In the genomic region with DNA sequence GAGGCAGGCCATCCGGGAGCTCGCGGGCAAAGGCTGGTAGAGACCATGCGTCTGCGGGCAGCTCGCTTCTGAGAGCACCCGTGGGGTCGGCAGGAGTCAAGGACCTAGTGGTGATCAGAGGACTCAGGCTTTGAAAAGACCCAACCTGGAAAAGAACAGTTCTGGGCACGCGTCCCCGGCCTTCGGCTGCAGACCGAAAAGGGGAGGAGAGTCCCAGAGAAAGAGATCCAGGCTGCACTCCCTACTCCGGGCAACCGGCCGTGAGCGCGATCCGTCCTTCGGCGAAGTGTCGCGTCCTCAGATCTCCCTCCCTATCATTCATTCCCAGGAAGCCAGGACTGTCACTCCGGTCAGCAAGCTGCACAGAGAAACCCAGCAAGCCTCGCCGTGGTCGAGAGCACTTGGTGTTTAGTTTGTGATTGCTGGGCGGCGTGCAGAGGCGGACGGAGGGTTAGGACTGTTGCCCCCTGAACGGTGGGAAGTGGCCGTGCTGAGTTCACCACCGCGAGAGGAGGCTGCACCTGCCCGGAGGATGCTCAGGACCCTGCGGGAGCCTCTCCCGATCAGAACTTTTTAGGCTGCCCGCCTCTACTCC, we compare ENCODE assay signal across 9 mouse cellular contexts. TPM values are rescaled to one million over a fixed set of nuclear protein-coding genes. Genes with fewer than 3 reads are reported as not detected.
DNase-seq lines count a peak whose midpoint lies in the region; ATAC-seq lines count a peak whose summit lies in the region.
"Had no signal": no experiment of that assay in that cellular context is flagged by ENCODE, and none has a peak within 500 bp of the region (broad histone marks: within the 10 kb centered on the region; RNA-seq: fewer than 3 reads in every experiment).

No protein-coding gene starts in this region.

- peaks cover 57% of the 10 kb centered on the region for H3K27me3 ChIP-seq in heart, embryonic 11.5 days (ENCODE audit: control insufficient read depth, insufficient read depth, low read length)
- peaks cover 35% of the 10 kb centered on the region for H3K27me3 ChIP-seq in embryonic facial prominence, embryonic 11.5 days (ENCODE audit: control insufficient read depth, insufficient read depth, low read length)
- peaks cover 83% of the 10 kb centered on the region for H3K27me3 ChIP-seq in liver, embryonic 12.5 days (replicated peaks)
- H3K27me3 ChIP-seq: CH12.LX had no signal

- no peak for ATAC-seq in heart, embryonic 11.5 days (replicated peaks; ENCODE audit: insufficient number of reproducible peaks, low FRiP score, low TSS enrichment)
- ATAC-seq in embryonic facial prominence, embryonic 11.5 days (replicated peaks; ENCODE audit: insufficient number of reproducible peaks, low FRiP score, low TSS enrichment, low read depth), result peak; percentile 49
- ATAC-seq in liver, embryonic 12.5 days, result no peak

- H3K27ac ChIP-seq in heart, embryonic 11.5 days (ENCODE audit: low read depth, low read length), result no peak overlapping the region
- no peak overlapping the region for H3K27ac ChIP-seq in embryonic facial prominence, embryonic 11.5 days (replicated peaks; ENCODE audit: low read depth, low read length)
- no peak overlapping the region for H3K27ac ChIP-seq in liver, embryonic 12.5 days

- H3K36me3 ChIP-seq in heart, embryonic 11.5 days (ENCODE audit: control insufficient read depth, insufficient read depth, low read length), result no peaks in the 10 kb centered on the region
- H3K36me3 ChIP-seq in embryonic facial prominence, embryonic 11.5 days (replicated peaks; ENCODE audit: control insufficient read depth, insufficient read depth, low read depth, low read length), result no peaks in the 10 kb centered on the region
- no peaks in the 10 kb centered on the region for H3K36me3 ChIP-seq in liver, embryonic 12.5 days

- intact Hi-C loops in heart, postnatal 25 days (cut with DNase I), result no loop called here
- intact Hi-C loops in heart, postnatal 10 days (cut with DNase I), result no loop called here

- WGBS in heart, embryonic 11.5 days (ENCODE audit: insufficient replicate concordance), result under 1% methylated on average over 39 of the region's 39 CpGs
- 0% methylated on average over 39 of the region's 39 CpGs for WGBS in embryonic facial prominence, embryonic 11.5 days
- 1% methylated on average over 39 of the region's 39 CpGs for WGBS in liver, embryonic 12.5 days (ENCODE audit: insufficient replicate concordance)

- no peaks in the 10 kb centered on the region for H3K9me3 ChIP-seq in heart, embryonic 11.5 days (replicated peaks; ENCODE audit: control insufficient read depth, low read length)
- H3K9me3 ChIP-seq in embryonic facial prominence, embryonic 11.5 days (replicated peaks; ENCODE audit: control insufficient read depth, low read length), result no peaks in the 10 kb centered on the region
- H3K9me3 ChIP-seq in liver, embryonic 12.5 days (replicated peaks), result no peaks in the 10 kb centered on the region

- H3K4me3 ChIP-seq in heart, embryonic 11.5 days (ENCODE audit: low read depth, low read length), result peak overlapping the region; percentile 48
- peak overlapping the region; percentile 54 for H3K4me3 ChIP-seq in embryonic facial prominence, embryonic 11.5 days (ENCODE audit: low read depth, low read length)
- H3K4me3 ChIP-seq in liver, embryonic 12.5 days, result peak overlapping the region; percentile 37

- no peak overlapping the region for H3K9ac ChIP-seq in heart, embryonic 11.5 days (ENCODE audit: low read depth, low read length)
- H3K9ac ChIP-seq in embryonic facial prominence, embryonic 11.5 days (replicated peaks; ENCODE audit: low read length), result peak overlapping the region; percentile 35
- no peak overlapping the region for H3K9ac ChIP-seq in liver, embryonic 12.5 days

- DNase-seq in heart, postnatal 25 days (ENCODE audit: low spot score), result no peak
- peak; percentile 69 for DNase-seq in R1 (ENCODE audit: low read depth, low spot score)
- peak; percentile 30 for DNase-seq in embryonic facial prominence, embryonic 11.5 days (ENCODE audit: low spot score)
- peak; percentile 0 to 16 for DNase-seq in heart, postnatal 10 days
- DNase-seq in right cerebral cortex, postnatal 14 days, result peak; percentile 26
- no peak for DNase-seq in B cell, adult 2 months

- peaks cover 6% of the 10 kb centered on the region; the same call in 1 of the 2 replicates for H3K4me1 ChIP-seq in heart, embryonic 11.5 days (ENCODE audit: control insufficient read depth, insufficient read depth, low read length)
- H3K4me1 ChIP-seq in embryonic facial prominence, embryonic 11.5 days (ENCODE audit: control insufficient read depth, insufficient read depth, low read length), result peaks cover 3% of the 10 kb centered on the region
- H3K4me1 ChIP-seq in liver, embryonic 12.5 days, result 0 out of 2 replicates have a peak, but pooled peaks cover 9% of the 10 kb centered on the region

- H3K4me2 ChIP-seq in heart, embryonic 11.5 days, result peak overlapping the region; percentile 80
- peak overlapping the region; percentile 97 for H3K4me2 ChIP-seq in embryonic facial prominence, embryonic 11.5 days (ENCODE audit: low read depth, low read length)
- H3K4me2 ChIP-seq in liver, embryonic 12.5 days, result peak overlapping the region; percentile 63

RNA-seq across cellular contexts. Expression of a gene that starts 0.7 kb away (rescaled TPM):
- 0.03 and 0.26 TPM in 2 replicates for polyA plus RNA-seq in heart, embryonic 11.5 days (2014; fragmentation: Nextera tagmentation; extraction: Ambion mirVana)
- total RNA-seq in heart, postnatal 25 days (2021), result under 1 TPM; 0.64 to 0.99 TPM
- polyA plus RNA-seq in embryonic facial prominence, embryonic 11.5 days (2014; fragmentation: Nextera tagmentation; extraction: Ambion mirVana), result 1.7 and 2.8 TPM in 2 replicates
- total RNA-seq in heart, postnatal 10 days (2021), result under 1 TPM; 0.52 to 0.55 TPM
- polyA plus RNA-seq in liver, embryonic 12.5 days (2016; fragmentation: Nextera tagmentation; extraction: Ambion mirVana), result not detected in 2 replicates
- total RNA-seq: CH12.LX had no signal

Comparison
In these comparisons a context has a peak if more than half of its experiments do, and no peak if none do; other contexts are left out.
1. DNase-seq: peak in R1 (single experiment), embryonic facial prominence, embryonic 11.5 days (single experiment), heart, postnatal 10 days (2 of 2) and right cerebral cortex, postnatal 14 days (single experiment); none in heart, postnatal 25 days (single experiment) and B cell, adult 2 months (0 of 2).
2. Peak in every context shown above with its lines, with median percentiles within 50 percentile points of each other: H3K4me2 ChIP-seq and H3K4me3 ChIP-seq.